Mouse (Mus musculus) midbrain, embryonic 13.5 days (tissue): ENCODE measurements around the gene Slc38a2. TPM values are rescaled to one million over a fixed set of nuclear protein-coding genes. Genes with fewer than 3 reads are reported as not detected.
A peak's percentile ranks its signal among the peaks of the same experiment; 100 is the strongest.

Source experiments
- ATAC-seq: fragments of 200-750 bp; cut with Nextera tagmentation; 2 replicates; pipeline ENCODE4 v1.8.0; 2017; ENCODE audit warnings: mild to moderate bottlenecking, moderate TSS enrichment, moderate library complexity
- H3K27ac ChIP-seq: fragments of 300-500 bp; sonication (generic); 2 replicates; pipeline ENCODE4 v1.5.1; 2015; ENCODE audit warnings: inconsistent platforms, mild to moderate bottlenecking, moderate library complexity
- H3K27me3 ChIP-seq: fragments of 300-500 bp; sonication (generic); 2 replicates; pipeline ENCODE4 v1.6.1; 2015; ENCODE audit warnings: mild to moderate bottlenecking, inconsistent platforms
- H3K36me3 ChIP-seq: fragments of 300-500 bp; sonication (generic); 2 replicates; pipeline ENCODE4 v1.6.1; 2015; ENCODE audit warnings: mild to moderate bottlenecking, inconsistent platforms
- H3K4me1 ChIP-seq: fragments of 300-500 bp; sonication (generic); replicated peaks from 2 replicates; pipeline ENCODE4 v1.6.1; 2015; ENCODE audit warnings: inconsistent platforms
- H3K4me2 ChIP-seq: fragments of 300-500 bp; sonication (generic); replicated peaks from 2 replicates; pipeline ENCODE4 v1.6.1; 2015; ENCODE audit warnings: moderate library complexity, mild to moderate bottlenecking, inconsistent platforms
- H3K4me3 ChIP-seq: fragments of 300-500 bp; sonication (generic); replicated peaks from 2 replicates; pipeline ENCODE4 v1.5.1; 2015; ENCODE audit warnings: mild to moderate bottlenecking, inconsistent platforms
- H3K9ac ChIP-seq: fragments of 300-500 bp; sonication (generic); replicated peaks from 2 replicates; pipeline ENCODE4 v1.6.1; 2015; ENCODE audit warnings: mild to moderate bottlenecking, inconsistent platforms
- H3K9me3 ChIP-seq: fragments of 300-500 bp; sonication (generic); 2 replicates; pipeline ENCODE4 v1.6.1; 2016; ENCODE audit warnings: mild to moderate bottlenecking, inconsistent platforms
- WGBS: fragments of 180-500 bp; shearing (Covaris S2); methylation state at CpG from one replicate; pipeline ENCODE4 v1.1.7; 2015; 5-methylcytosine and 5-hydroxymethylcytosine counted together
- polyA plus RNA-seq: library from polyadenylated mRNA; unstranded; fragments of >200 nt; fragmentation: Nextera tagmentation; extraction: Ambion mirVana; gene quantifications from 2 replicates; pipeline ENCODE4 v1.2.1, GENCODE M21; 2015

Slc38a2 gene
- polyA plus RNA-seq, 1 experiment from 2014 or later: 149 TPM

DNA sequence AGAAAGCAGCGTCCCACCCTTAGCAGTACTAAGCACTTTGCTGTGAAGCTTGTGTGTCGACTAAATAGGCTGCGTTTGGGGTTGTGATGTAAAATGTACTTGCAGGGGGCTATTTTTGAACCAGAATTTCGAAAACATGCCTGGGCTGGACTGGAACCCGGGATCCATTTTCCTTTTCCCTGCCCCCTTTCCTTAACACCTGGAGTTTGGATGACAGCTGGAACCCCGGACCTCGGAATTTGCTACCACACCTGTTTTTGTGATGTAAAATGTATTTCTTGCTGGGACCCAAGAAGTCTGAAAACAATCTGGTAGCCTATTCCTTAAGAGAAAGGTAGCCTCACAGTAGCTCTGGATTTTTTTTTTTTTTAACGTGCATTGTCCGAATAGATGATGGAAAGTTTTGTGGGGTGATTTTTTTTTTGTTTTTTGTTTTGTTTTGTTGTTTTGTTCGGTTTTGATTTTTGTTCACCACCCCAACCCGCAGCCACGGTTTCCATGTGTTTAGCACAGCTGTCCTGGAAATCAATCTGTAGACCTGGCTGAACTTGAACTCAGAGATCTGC, 3.0 kb upstream of the Slc38a2 start:
- ATAC-seq: no peak
- H3K9me3 ChIP-seq: no peaks in the 10 kb centered on the region
- H3K4me2 ChIP-seq: no peak overlapping the region
- H3K27ac ChIP-seq: no peak overlapping the region
- H3K36me3 ChIP-seq: 0 out of 2 replicates have a peak, but pooled peaks cover 3% of the 10 kb centered on the region
- peaks cover 14% of the 10 kb centered on the region for H3K4me1 ChIP-seq
- no peak overlapping the region for H3K9ac ChIP-seq
- H3K27me3 ChIP-seq: 0 out of 2 replicates have a peak, but pooled peaks cover 3% of the 10 kb centered on the region
- H3K4me3 ChIP-seq: no peak overlapping the region
- WGBS: 91% methylated on average over 12 of the region's 12 CpGs

DNA sequence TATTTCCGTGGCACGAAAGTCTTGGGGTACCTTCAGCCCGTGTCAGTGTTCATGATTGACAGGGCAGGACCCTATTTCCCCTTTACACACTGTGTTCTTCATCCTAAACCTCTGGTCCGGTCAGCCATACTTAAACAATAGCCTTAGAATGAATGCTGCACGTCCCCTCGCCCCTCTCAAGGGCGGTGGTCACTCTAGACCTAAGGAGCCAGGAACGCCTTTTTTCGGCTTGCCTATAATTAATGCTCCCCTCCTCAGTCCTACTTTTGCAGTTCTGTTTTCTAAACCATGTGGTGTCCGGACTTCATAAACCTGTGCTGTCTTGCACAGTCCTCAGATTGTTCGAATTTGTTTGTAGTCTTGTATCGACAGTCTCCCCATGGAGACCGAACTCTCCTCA, 1.2 kb upstream of the Slc38a2 start:
- peaks cover 14% of the 10 kb centered on the region for H3K36me3 ChIP-seq
- WGBS: 35% methylated on average over 13 of the region's 13 CpGs
- no peaks in the 10 kb centered on the region for H3K9me3 ChIP-seq
- H3K4me3 ChIP-seq: peak overlapping the region; percentile 89; the same call in 1 of the 2 replicates
- H3K9ac ChIP-seq: no peak overlapping the region
- 0 out of 2 replicates have a peak, but pooled peaks cover 3% of the 10 kb centered on the region for H3K27me3 ChIP-seq
- H3K4me2 ChIP-seq: peak overlapping the region; percentile 76
- H3K27ac ChIP-seq: peak overlapping the region; percentile 100; the same call in 1 of the 2 replicates
- ATAC-seq: no peak
- H3K4me1 ChIP-seq: peaks cover 32% of the 10 kb centered on the region

DNA sequence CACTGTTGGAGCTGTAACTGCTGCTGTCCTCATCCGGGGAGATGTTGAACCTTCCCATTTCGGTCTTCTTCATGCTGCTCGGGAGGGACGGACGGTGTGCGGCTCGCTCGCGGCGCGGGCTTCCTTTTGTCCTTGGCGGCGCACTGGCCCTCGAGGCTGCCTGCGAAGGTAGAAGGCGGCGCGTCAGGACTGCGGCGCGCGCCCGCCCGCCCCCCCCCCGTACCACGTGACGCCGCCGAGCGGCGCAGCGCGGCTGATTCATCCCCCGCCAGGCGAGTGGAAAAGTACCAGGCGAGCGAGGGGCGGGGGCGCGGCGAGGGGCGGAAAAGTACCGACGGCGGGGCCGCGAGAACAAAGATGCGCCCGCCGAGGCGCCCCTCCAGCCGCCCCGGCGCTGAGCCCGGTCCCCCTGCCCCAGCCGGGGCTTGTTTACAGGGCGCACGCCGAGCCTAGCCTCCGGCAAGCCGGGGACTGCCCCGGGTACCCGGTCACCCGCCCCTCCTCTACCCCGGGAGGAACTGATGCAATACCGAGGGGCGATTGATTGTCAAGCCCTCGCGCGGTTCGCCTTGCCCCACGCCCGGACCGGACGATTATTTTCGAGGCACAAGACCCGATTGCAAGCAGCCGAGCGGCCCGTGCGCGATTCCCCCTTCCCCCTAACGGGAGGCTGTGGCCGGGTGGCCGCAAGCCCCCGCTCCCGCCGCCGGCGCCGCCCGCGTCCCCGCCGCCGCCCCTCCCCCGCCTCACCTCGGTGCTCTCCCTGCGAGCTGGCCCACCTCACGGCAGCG, 677 bp downstream of the Slc38a2 start:
- ATAC-seq: peak; percentile 83
- Histone ChIP-seq H3K4me1 (peaks cover 49% of the 10 kb centered on the region), H3K36me3 (peaks cover 34% of the 10 kb centered on the region), H3K27me3 (0 out of 2 replicates have a peak, but pooled peaks cover 3% of the 10 kb centered on the region), H3K4me3 (peak overlapping the region; percentile 89), H3K4me2 (peak overlapping the region; percentile 76), H3K9me3 (no peaks in the 10 kb centered on the region), H3K9ac (peak overlapping the region; percentile 99), H3K27ac (peak overlapping the region; percentile 100)
- WGBS: under 1% methylated on average over 86 of the region's 101 CpGs

DNA sequence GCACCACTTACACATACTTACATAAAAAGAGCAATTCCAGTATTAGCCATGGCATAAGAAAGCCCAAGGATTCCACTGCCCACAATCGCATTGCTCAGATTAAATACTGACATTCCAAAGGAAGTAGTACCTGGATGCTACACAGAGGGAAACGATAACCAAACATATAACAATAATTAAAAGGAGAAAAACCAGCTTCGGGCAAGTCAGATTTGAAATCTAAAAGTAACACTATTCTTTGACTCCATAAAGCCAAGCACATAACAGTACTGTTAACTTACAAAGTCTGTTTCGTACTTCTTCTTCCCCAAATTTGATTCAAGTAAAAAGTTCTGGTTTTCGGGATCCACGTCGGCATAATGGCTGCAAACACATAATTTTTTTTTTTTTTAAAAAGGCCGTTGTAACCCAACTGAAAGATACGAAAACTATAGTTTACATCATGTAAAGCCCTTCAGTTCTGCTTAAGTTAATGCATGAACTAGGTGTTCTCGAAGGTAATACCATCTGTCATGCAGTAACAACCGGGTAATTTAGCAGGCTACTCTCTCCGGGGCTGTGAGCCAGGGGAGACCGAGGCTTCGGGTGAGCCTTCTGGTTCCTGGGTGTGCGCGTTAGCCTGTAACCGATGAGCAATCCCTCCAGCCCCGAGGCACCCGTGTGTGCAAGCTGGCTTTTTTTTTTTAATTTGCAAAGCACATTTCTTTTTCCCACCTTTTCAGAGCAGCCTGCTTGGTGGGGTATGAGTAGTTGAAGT, 1.5 kb downstream of the Slc38a2 start:
- 0 out of 2 replicates have a peak, but pooled peaks cover 3% of the 10 kb centered on the region for H3K27me3 ChIP-seq
- peak overlapping the region; percentile 100 for H3K27ac ChIP-seq
- WGBS: 21% methylated on average over 19 of the region's 19 CpGs
- peak overlapping the region; percentile 76 for H3K4me2 ChIP-seq
- H3K9me3 ChIP-seq: no peaks in the 10 kb centered on the region
- peak; percentile 16; the same call in 1 of the 2 replicates for ATAC-seq
- peak overlapping the region; percentile 89 for H3K4me3 ChIP-seq
- H3K9ac ChIP-seq: peak overlapping the region; percentile 99
- H3K4me1 ChIP-seq: peaks cover 54% of the 10 kb centered on the region
- peaks cover 41% of the 10 kb centered on the region for H3K36me3 ChIP-seq

DNA sequence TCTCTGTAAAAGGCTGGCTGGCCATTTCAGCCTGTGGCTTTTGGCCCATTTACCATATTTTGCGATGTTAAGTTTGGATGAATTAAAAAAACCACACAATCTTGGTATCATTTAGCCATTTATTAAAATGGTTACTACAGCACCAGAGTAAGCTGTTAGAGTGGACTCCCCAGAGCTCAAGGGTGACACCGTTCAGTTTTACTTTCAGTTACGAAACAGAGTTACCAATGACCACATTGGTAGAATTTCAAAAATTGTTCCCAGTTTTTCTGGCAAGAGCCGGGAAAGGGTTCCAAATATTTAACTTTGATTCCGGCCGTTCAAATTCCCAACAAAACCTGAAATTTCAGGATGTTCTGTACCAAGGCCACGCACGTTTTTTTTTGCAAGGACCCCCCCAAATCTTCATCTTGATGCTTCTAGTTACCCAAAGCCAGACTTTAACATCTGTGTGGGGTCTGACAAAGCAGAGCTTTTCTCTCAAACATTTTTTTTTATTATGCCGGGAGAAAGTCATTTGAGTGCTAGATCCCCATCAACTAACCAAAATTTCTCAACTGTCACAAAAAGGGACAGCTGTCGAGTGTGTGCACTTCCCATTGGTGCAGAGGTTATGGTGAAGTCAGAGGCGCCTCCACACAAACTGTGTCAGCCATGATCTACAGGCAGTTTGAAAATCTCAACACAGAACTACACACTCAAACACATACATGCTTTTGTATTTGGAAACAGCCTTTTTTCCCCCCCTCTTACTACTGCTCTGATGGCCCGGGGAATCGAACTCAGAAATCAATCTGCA, 2.8 kb downstream of the Slc38a2 start:
- H3K9ac ChIP-seq: peak overlapping the region; percentile 55; the same call in 1 of the 2 replicates
- WGBS: 73% methylated on average over 13 of the region's 13 CpGs
- peak overlapping the region; percentile 89 for H3K4me3 ChIP-seq
- H3K9me3 ChIP-seq: no peaks in the 10 kb centered on the region
- H3K36me3 ChIP-seq: peaks cover 55% of the 10 kb centered on the region
- no peak for ATAC-seq
- H3K4me1 ChIP-seq: peaks cover 54% of the 10 kb centered on the region
- peak overlapping the region; percentile 76 for H3K4me2 ChIP-seq
- H3K27me3 ChIP-seq: 0 out of 2 replicates have a peak, but pooled peaks cover under 1% of the 10 kb centered on the region
- no peak overlapping the region for H3K27ac ChIP-seq

DNA sequence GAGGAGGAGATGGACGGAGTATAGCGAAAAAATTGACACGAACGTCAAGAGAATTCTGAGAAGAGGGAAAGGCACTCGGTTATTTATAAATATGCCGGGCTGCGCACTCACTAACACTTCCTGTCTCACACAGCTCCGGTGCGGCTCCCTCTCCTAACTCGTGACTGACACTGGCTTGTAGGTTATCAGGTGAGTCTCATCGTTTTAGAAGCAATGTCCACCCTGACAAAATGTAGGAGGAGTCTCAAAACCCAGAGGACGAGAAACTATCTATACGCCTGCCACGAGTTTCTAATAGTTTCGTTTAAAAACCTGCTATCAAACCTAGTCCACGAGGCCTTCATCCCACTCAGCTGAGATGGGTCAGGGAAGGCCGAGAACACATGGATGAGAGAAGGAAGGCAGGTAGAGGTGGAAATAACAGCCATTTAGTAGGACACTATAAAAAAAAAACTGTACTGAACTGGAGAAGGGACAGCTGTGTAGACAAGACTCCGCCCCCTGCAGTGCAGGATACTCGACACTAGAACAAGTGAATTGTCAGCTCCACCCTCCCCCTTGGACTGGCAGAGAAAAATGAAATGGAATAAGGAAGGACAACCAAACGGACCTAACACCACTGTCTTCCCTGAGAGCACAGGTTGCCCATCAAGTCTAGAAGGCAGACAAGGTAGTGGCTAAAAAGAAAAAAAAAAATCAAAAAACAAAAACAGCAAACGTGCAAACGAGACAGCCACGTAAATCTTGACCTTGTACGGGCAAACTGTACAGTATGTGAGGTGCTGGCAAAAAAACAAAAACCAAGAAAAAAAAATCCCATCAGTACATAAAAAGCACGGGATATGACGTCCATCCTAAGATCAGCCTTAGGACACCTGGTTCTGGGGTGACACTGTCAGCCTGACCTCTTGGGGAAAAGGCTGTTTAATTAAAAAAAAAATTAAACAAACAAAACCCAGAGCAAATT, 3.8 kb downstream of the Slc38a2 start:
- peaks cover 65% of the 10 kb centered on the region for H3K36me3 ChIP-seq
- 82% methylated on average over 26 of the region's 26 CpGs for WGBS
- H3K4me2 ChIP-seq: peak overlapping the region; percentile 76
- no peaks in the 10 kb centered on the region for H3K27me3 ChIP-seq
- peaks cover 51% of the 10 kb centered on the region for H3K4me1 ChIP-seq
- H3K9ac ChIP-seq: peak overlapping the region; percentile 55; the same call in 1 of the 2 replicates
- H3K27ac ChIP-seq: no peak overlapping the region
- no peaks in the 10 kb centered on the region for H3K9me3 ChIP-seq
- H3K4me3 ChIP-seq: peak overlapping the region; percentile 89
- no peak for ATAC-seq

DNA sequence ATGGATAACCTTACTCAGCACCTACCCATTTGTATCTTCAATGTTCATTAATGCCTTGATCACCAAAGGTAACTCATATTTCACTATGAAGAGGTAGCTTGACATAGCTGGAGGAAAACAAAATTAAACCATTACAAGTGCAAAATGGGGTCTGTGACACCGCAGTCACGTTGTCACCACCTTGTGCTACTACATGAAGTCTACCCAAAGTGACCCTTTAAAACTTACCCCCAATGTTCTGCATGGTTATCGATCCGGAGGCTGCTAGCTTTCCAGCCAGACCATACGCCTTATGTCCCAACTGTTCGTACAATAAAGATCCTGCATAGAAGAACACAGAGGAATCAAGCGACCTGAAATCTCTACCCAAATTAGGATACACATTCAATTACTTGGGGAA, 4.5 kb downstream of the Slc38a2 start:
- H3K4me3 ChIP-seq: no peak overlapping the region
- peak overlapping the region; percentile 76; the same call in 1 of the 2 replicates for H3K4me2 ChIP-seq
- no peak overlapping the region for H3K9ac ChIP-seq
- H3K4me1 ChIP-seq: peaks cover 44% of the 10 kb centered on the region
- peaks cover 72% of the 10 kb centered on the region for H3K36me3 ChIP-seq
- WGBS: 93% methylated on average over 7 of the region's 7 CpGs
- no peak overlapping the region for H3K27ac ChIP-seq
- no peak for ATAC-seq
- no peaks in the 10 kb centered on the region for H3K9me3 ChIP-seq
- no peaks in the 10 kb centered on the region for H3K27me3 ChIP-seq

DNA sequence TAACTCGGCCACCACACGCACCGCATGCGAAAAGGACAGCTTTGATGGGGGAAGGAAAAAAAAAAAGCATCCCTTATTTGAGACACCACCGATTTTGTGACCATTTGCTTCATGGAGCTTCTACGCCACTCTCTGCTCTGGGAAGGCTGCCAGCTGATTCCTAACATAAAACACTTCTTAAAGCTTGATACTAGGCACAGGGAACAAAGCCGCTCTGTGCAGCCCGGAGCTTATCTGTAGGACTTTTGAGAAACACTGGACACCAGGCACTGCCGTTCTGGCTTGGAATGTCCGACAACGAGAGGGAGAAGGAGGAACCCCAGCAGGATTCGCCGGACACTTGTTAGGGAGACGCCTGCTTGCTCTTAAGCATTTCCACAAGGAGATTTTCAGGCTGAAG, 5.8 kb downstream of the Slc38a2 start:
- no peak overlapping the region for H3K4me2 ChIP-seq
- H3K9ac ChIP-seq: no peak overlapping the region
- ATAC-seq: no peak
- H3K4me1 ChIP-seq: peaks cover 44% of the 10 kb centered on the region
- no peaks in the 10 kb centered on the region for H3K27me3 ChIP-seq
- WGBS: 79% methylated on average over 14 of the region's 14 CpGs
- H3K36me3 ChIP-seq: peaks cover 83% of the 10 kb centered on the region
- no peaks in the 10 kb centered on the region for H3K9me3 ChIP-seq
- peak overlapping the region; percentile 49; the same call in 1 of the 2 replicates for H3K27ac ChIP-seq
- no peak overlapping the region for H3K4me3 ChIP-seq

DNA sequence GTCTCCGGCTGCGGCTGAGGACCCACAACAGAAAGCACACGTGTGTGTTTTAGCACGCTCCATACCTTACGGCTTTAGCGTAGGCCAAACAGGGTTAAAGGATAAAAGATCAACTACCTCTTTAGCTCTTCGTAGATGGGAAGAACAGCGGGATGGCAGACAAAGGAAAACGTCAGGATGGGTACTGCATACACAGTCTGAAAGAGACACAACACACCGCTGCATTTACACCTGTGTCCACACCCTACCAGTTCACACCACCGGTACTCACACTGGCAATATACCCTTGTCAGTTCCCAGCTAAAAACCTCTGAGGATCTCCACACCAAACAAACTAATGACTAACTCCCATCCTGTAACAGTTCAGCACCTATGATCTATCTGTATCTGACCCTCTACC, 7.1 kb downstream of the Slc38a2 start:
- 93% methylated on average over 11 of the region's 11 CpGs for WGBS
- Histone ChIP-seq H3K4me3 (no peak overlapping the region), H3K9me3 (no peaks in the 10 kb centered on the region), H3K27ac (no peak overlapping the region), H3K9ac (no peak overlapping the region), H3K36me3 (peaks cover 89% of the 10 kb centered on the region), H3K4me1 (peaks cover 38% of the 10 kb centered on the region), H3K27me3 (no peaks in the 10 kb centered on the region), H3K4me2 (no peak overlapping the region)
- no peak for ATAC-seq

DNA sequence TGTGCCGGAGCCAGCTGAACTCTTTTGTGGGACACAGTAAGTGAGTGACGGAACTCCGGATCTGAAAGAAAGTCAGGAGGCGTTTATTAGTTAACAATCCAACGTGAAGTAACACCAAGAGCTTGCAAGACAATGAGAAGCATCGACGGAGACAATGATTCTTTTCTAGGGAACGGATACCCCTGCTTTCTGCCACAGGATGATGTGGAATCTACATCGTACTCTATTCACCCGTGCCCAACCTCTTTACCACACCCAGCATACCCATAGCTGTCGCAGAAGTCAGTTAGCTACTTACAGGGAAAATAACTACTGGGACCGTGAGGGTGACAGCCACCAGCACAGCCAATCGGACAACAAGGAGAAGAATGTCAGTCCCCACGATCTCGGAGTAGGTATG, 8.1 kb downstream of the Slc38a2 start:
- ATAC-seq: no peak
- Histone ChIP-seq H3K4me3 (no peak overlapping the region), H3K27me3 (no peaks in the 10 kb centered on the region), H3K4me1 (peaks cover 28% of the 10 kb centered on the region), H3K9ac (no peak overlapping the region), H3K36me3 (peaks cover 90% of the 10 kb centered on the region), H3K27ac (no peak overlapping the region), H3K9me3 (no peaks in the 10 kb centered on the region), H3K4me2 (no peak overlapping the region)
- WGBS: 89% methylated on average over 15 of the region's 15 CpGs
